Mouse (Mus musculus) myocyte (in vitro differentiated cells): ENCODE results near the gene Larp4b. TPM values are rescaled to one million over a fixed set of nuclear protein-coding genes. Genes with fewer than 3 reads are reported as not detected.

Experiments used
- H3K27me3 ChIP-seq: one replicate; pipeline ENCODE4 v1.6.1; 2011; ENCODE audit not compliant: control insufficient read depth, insufficient read depth, insufficient read length
- H3K36me3 ChIP-seq: one replicate; pipeline ENCODE4 v1.6.1; 2011; ENCODE audit not compliant: control insufficient read depth, insufficient read depth
- H3K4me2 ChIP-seq: one replicate; pipeline ENCODE4 v1.6.1; 2011; ENCODE audit warnings: low read depth, control low read depth
- H3K4me3 ChIP-seq: one replicate; pipeline ENCODE4 v1.5.1; 2011; ENCODE audit warnings: mild to moderate bottlenecking, control low read depth, moderate library complexity
- H3K79me2 ChIP-seq: one replicate; pipeline ENCODE4 v1.6.1; 2011; ENCODE audit not compliant: control insufficient read depth, insufficient read depth
- H3ac ChIP-seq: one replicate; pipeline ENCODE4 v1.6.1; 2011; ENCODE audit not compliant: control insufficient read depth, insufficient read length
- CEBPB ChIP-seq: IDR thresholded peaks from 2 replicates; pipeline ENCODE4 v1.6.1; 2011; ENCODE audit warnings: mild to moderate bottlenecking, moderate library complexity; ENCODE audit not compliant: poor library complexity, insufficient read depth, severe bottlenecking
- E2F4 ChIP-seq: IDR thresholded peaks from one replicate; pipeline ENCODE4 v1.6.1; 2011; ENCODE audit warnings: mild to moderate bottlenecking, control low read depth, moderate library complexity; ENCODE audit not compliant: insufficient read depth
- MAX ChIP-seq: IDR thresholded peaks from one replicate; pipeline ENCODE4 v1.6.1; 2011; ENCODE audit warnings: low read depth, mild to moderate bottlenecking, control low read depth
- MYOD1 ChIP-seq, 3 experiments: IDR thresholded peaks; one replicate each; pipeline ENCODE4 v1.6.1; 2011; ENCODE audit warnings: control low read depth in 2 of 3, low read depth in 2 of 3, mild to moderate bottlenecking in 2 of 3, moderate library complexity in 1 of 3; ENCODE audit not compliant: insufficient read length in 2 of 3, control insufficient read depth in 1 of 3
- MYOG ChIP-seq, 3 experiments: IDR thresholded peaks; one replicate each; pipeline ENCODE4 v1.6.1; 2011; ENCODE audit warnings: control low read depth in 2 of 3, low read depth in 2 of 3, mild to moderate bottlenecking in 2 of 3; ENCODE audit not compliant: insufficient read length in 2 of 3, control insufficient read depth in 1 of 3, insufficient read depth in 1 of 3
- POLR2A ChIP-seq: IDR thresholded peaks from one replicate; pipeline ENCODE4 v1.6.1; 2011; ENCODE audit warnings: low read depth, mild to moderate bottlenecking, control low read depth, moderate library complexity; ENCODE audit not compliant: insufficient read length
- POLR2AphosphoS2 ChIP-seq: IDR thresholded peaks from one replicate; pipeline ENCODE4 v1.6.1; 2011; ENCODE audit warnings: low read depth, control low read depth; ENCODE audit not compliant: insufficient read length
- REST ChIP-seq: IDR thresholded peaks from one replicate; pipeline ENCODE4 v1.6.1; 2011; ENCODE audit warnings: mild to moderate bottlenecking, control low read depth, moderate library complexity; ENCODE audit not compliant: insufficient read depth, insufficient read length
- SRF ChIP-seq: IDR thresholded peaks from one replicate; pipeline ENCODE4 v1.6.1; 2011; ENCODE audit warnings: low read depth; ENCODE audit not compliant: control insufficient read depth, insufficient read length
- TCF12 ChIP-seq: IDR thresholded peaks from one replicate; pipeline ENCODE4 v1.6.1; 2011; ENCODE audit warnings: mild to moderate bottlenecking, control low read depth; ENCODE audit not compliant: poor library complexity, insufficient read depth, severe bottlenecking
- TCF3 ChIP-seq: IDR thresholded peaks from one replicate; pipeline ENCODE4 v1.6.1; 2011; ENCODE audit warnings: low read depth, control low read depth; ENCODE audit not compliant: insufficient read length
- USF1 ChIP-seq: IDR thresholded peaks from one replicate; pipeline ENCODE4 v1.6.1; 2011; ENCODE audit warnings: low read depth, mild to moderate bottlenecking, control low read depth, moderate library complexity
- polyA plus RNA-seq: library from polyadenylated mRNA; unstranded; fragments of >200 nt; fragmentation: generic; extraction: Trizol; gene quantifications from one replicate; pipeline ENCODE4 v1.2.1, GENCODE M21; 2012; ENCODE audit warnings: missing spikeins

Gene Larp4b
- polyA plus RNA-seq, 1 experiment, result 20.3 TPM

GRCm38 (mm10) chr13:9151100-9151499 is 57.4 kb downstream of the Larp4b start:
- no peak overlapping the region for H3K4me3 ChIP-seq
- H3ac ChIP-seq, result no peak overlapping the region
- H3K79me2 ChIP-seq, result peaks cover 11% of the 10 kb centered on the region
- H3K4me2 ChIP-seq, result no peak overlapping the region
- no peaks in the 10 kb centered on the region for H3K27me3 ChIP-seq
- peaks cover 66% of the 10 kb centered on the region for H3K36me3 ChIP-seq
- TF ChIP-seq TCF12 (no peak), TCF3 (no peak), MAX (no peak), POLR2A (no peak), USF1 (no peak), POLR2AphosphoS2 (no peak), MYOG (IDR thresholded peaks at IDR 0.05; ENCODE audit: control insufficient read depth in 1 of 3, insufficient read depth in 1 of 3, insufficient read length in 2 of 3, low read depth in 2 of 3) (no peak), SRF (no peak), CEBPB (no peak), MYOD1 (IDR thresholded peaks at IDR 0.05; ENCODE audit: control insufficient read depth in 1 of 3, insufficient read length in 2 of 3, low read depth in 2 of 3) (no peak), E2F4 (no peak), REST (no peak)

GRCm38 (mm10) chr13:9151619-9152018 is 57.9 kb downstream of the Larp4b start:
- TF ChIP-seq TCF12 (no peak), SRF (no peak), MYOG (IDR thresholded peaks at IDR 0.05; ENCODE audit: control insufficient read depth in 1 of 3, insufficient read depth in 1 of 3, insufficient read length in 2 of 3, low read depth in 2 of 3) (no peak), MAX (no peak)
- H3ac ChIP-seq, result no peak overlapping the region
- no peak overlapping the region for H3K4me2 ChIP-seq
- H3K79me2 ChIP-seq, result peaks cover 11% of the 10 kb centered on the region
- no peaks in the 10 kb centered on the region for H3K27me3 ChIP-seq
- peaks cover 62% of the 10 kb centered on the region for H3K36me3 ChIP-seq
- H3K4me3 ChIP-seq, result no peak overlapping the region

GRCm38 (mm10) chr13:9152267-9152666 is 58.6 kb downstream of the Larp4b start:
- H3K36me3 ChIP-seq, result peaks cover 62% of the 10 kb centered on the region
- no peak overlapping the region for H3K4me2 ChIP-seq
- H3K27me3 ChIP-seq, result no peaks in the 10 kb centered on the region
- no peak overlapping the region for H3ac ChIP-seq
- H3K79me2 ChIP-seq, result peaks cover 8% of the 10 kb centered on the region
- TF ChIP-seq CEBPB (no peak), E2F4 (no peak), TCF12 (no peak), POLR2AphosphoS2 (no peak), USF1 (no peak), REST (no peak), MAX (no peak)
- H3K4me3 ChIP-seq, result no peak overlapping the region

- Histone ChIP-seq H3K79me2 (peaks cover 5% of the 10 kb centered on the region), H3K4me3 (no peak overlapping the region), H3K27me3 (no peaks in the 10 kb centered on the region), H3K36me3 (peaks cover 64% of the 10 kb centered on the region), H3ac (no peak overlapping the region), H3K4me2 (no peak overlapping the region)
- TF ChIP-seq CEBPB (no peak), TCF12 (no peak), MAX (no peak), TCF3 (no peak), REST (no peak), POLR2A (peak; percentile 15)
These were observed 60.1 kb downstream of the Larp4b start for GRCm38 (mm10) chr13:9153803-9154202.

GRCm38 (mm10) chr13:9159282-9159681 is 65.6 kb downstream of the Larp4b start:
- no peak overlapping the region for H3K4me3 ChIP-seq
- peaks cover 79% of the 10 kb centered on the region for H3K36me3 ChIP-seq
- TF ChIP-seq MYOG (IDR thresholded peaks at IDR 0.05; ENCODE audit: control insufficient read depth in 1 of 3, insufficient read depth in 1 of 3, insufficient read length in 2 of 3, low read depth in 2 of 3) (no peak), POLR2A (no peak), TCF12 (no peak), MAX (no peak), USF1 (no peak), CEBPB (no peak), MYOD1 (IDR thresholded peaks at IDR 0.05; ENCODE audit: control insufficient read depth in 1 of 3, insufficient read length in 2 of 3, low read depth in 2 of 3) (no peak), POLR2AphosphoS2 (no peak), E2F4 (no peak), TCF3 (no peak), SRF (no peak), REST (no peak)
- H3ac ChIP-seq, result no peak overlapping the region
- H3K27me3 ChIP-seq, result no peaks in the 10 kb centered on the region
- no peak overlapping the region for H3K4me2 ChIP-seq
- H3K79me2 ChIP-seq, result peaks cover 3% of the 10 kb centered on the region
